Mouse (Mus musculus): ENCODE data around the gene S100a14. TPM values are rescaled to one million over a fixed set of nuclear protein-coding genes. Genes with fewer than 3 reads are reported as not detected.
A peak's percentile ranks its signal among the peaks of the same experiment; 100 is the strongest.

Gene S100a14
- polyA plus RNA-seq (2021): 0.19 TPM

DNA sequence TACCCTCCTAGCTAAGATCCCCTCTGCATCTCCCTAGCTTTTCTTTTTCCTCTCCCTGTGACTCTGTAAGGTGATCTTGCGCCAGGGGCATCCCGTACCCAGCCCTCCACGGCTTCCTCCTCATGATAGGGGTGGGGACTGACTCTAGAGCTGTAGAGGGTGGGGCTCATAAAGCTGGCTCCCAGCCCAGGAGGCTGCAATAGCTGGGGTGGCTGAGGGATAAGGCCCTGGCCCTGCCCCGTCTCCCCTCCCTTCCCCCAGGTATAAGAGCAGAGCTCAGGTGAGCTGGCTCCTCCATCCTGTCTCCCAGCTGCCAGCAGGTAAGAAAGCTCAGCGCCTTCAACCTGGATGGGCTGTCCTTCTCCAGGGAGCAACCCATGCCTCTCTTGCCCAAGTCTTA is at the start of gene S100a14:
Gene S100a14, plus strand, starts transcription at position 277 of the 400 bp plus-strand sequence.
- ATAC-seq (no peak), DNase-seq (ENCODE audit: low read depth, low spot score) (no peak)
- CTCF ChIA-PET: interaction anchor here (0.9 to 6.2 kb wide), 17 partner anchors 10 to 179 kb away, joined by 3 to 66 read pairs (median 6); partner anchors contain the start of genes Chtop, S100a16, S100a3 and S100a6
- TF ChIP-seq CTCF (IDR thresholded peaks at IDR 0.05): no peak
- no peaks in the 10 kb centered on the region for H3K27me3 ChIP-seq
- POLR2A ChIA-PET: interaction anchor here (0.8 to 1.3 kb wide), 4 partner anchors 10 to 88 kb away, joined by 3 to 4 read pairs (median 3); partner anchors contain the start of gene S100a16
- in situ Hi-C loops (cut with MboI; ENCODE audit: low pct_unique_long_range_greater_than_20kb): no loop called here

- POLR2A ChIA-PET: interaction anchor here (0.5 to 2.1 kb wide), 2 partner anchors 22 to 32 kb away, joined by 3 to 7 read pairs; partner anchors contain the start of gene Chtop
Measured at GRCm38 (mm10) chr3:90486998-90487397, 39.7 kb upstream of the S100a14 start.

DNA sequence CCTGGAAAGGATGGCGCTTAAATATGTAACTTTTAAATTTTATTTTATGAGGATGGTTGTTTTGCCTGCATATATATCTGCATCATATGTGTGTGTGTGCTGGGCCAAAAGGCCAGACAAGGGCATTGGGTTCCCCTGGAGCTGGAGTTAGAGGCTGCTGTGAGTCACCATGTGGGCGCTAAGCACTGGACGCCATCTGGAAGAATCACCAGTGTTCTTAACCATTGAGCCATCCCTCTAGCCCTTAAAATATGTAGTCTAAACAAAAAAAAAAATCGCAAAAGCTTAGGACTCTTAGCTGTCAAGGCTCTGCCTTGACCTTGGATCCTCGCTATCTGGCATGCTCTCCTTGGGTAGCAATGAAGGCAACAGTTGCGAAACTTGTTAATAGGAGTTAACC is 38.1 kb upstream of the S100a14 start:
- H3K27me3 ChIP-seq: no peaks in the 10 kb centered on the region
- POLR2A ChIA-PET: no interaction called here
- ATAC-seq (no peak), DNase-seq (ENCODE audit: low read depth, low spot score) (no peak)
- CTCF ChIA-PET: interaction anchor here (0.7 to 5.0 kb wide), 4 partner anchors 24 to 220 kb away, joined by 3 to 22 read pairs (median 5); partner anchors contain the start of genes S100a1 and S100a13
- in situ Hi-C loops (cut with MboI; ENCODE audit: low pct_unique_long_range_greater_than_20kb): no loop called here
- TF ChIP-seq CTCF (IDR thresholded peaks at IDR 0.05): no peak

More at GRCm38 (mm10) chr3:90486998-90487397, 39.7 kb upstream of the S100a14 start:
- TF ChIP-seq CTCF (IDR thresholded peaks at IDR 0.05): no peak
- DNase-seq (ENCODE audit: low read depth, low spot score) (peak; percentile 83), ATAC-seq (peak; percentile 17)
- CTCF ChIA-PET: interaction anchor here (0.6 to 1.6 kb wide), 5 partner anchors 11 to 223 kb away, joined by 3 to 4 read pairs (median 4); no protein-coding TSS in a partner anchor
- H3K27me3 ChIP-seq: no peaks in the 10 kb centered on the region
- in situ Hi-C loops (cut with MboI; ENCODE audit: low pct_unique_long_range_greater_than_20kb): no loop called here

- no peaks in the 10 kb centered on the region for H3K27me3 ChIP-seq
- peak; percentile 92 for DNase-seq (ENCODE audit: low read depth, low spot score)
- TF ChIP-seq CTCF (IDR thresholded peaks at IDR 0.05): peak; percentile 100
- POLR2A ChIA-PET: interaction anchor here (0.6 to 1.4 kb wide), 5 partner anchors 12 to 124 kb away, joined by 3 read pairs; no protein-coding TSS in a partner anchor
- ATAC-seq: peak; percentile 99
- in situ Hi-C loops (cut with MboI; ENCODE audit: low pct_unique_long_range_greater_than_20kb): loop anchor here (5.0 kb wide), 1 partner anchor 217 kb away; no protein-coding TSS in a partner anchor
- CTCF ChIA-PET: interaction anchor here (0.6 to 5.0 kb wide), 16 partner anchors 11 to 219 kb away, joined by 3 to 48 read pairs (median 5); partner anchors contain the start of genes S100a1, S100a13 and S100a7a
Measured at GRCm38 (mm10) chr3:90490696-90491256, 35.9 kb upstream of the S100a14 start, which contains the start of gene Snapin. TSS of gene Snapin (minus strand) at chr3:90491033.

DNA sequence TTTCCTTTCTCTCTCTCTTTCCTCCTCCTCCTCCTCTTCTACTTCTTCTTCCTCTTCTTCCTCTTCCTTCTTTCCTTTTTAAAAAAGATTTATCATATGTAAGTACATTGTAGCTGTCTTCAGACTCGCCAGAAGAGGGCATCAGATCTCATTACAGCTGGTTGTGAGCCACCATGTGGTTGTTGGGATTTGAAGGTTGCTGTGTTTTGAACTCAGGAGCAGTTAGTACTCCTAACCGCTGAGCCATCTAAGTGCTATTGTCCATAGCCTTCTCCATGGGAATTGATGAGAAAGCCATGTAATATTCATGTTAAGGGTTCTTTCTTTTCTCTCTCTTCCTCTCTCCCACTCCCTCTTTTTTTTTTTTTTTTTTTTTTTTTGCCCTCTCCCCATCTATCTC is 35.3 kb upstream of the S100a14 start:
- CTCF ChIA-PET: interaction anchor here (0.8 to 5.0 kb wide), 14 partner anchors 11 to 219 kb away, joined by 3 to 48 read pairs (median 6); partner anchors contain the start of genes S100a1, S100a13 and S100a7a
- H3K27me3 ChIP-seq: no peaks in the 10 kb centered on the region
- ATAC-seq (no peak), DNase-seq (ENCODE audit: low read depth, low spot score) (no peak)
- POLR2A ChIA-PET: interaction anchor here (0.6 to 1.4 kb wide), 4 partner anchors 11 to 123 kb away, joined by 3 read pairs; no protein-coding TSS in a partner anchor
- in situ Hi-C loops (cut with MboI; ENCODE audit: low pct_unique_long_range_greater_than_20kb): loop anchor here (5.0 kb wide), 1 partner anchor 216 kb away; no protein-coding TSS in a partner anchor
- no peak for TF ChIP-seq CTCF (IDR thresholded peaks at IDR 0.05)

DNA sequence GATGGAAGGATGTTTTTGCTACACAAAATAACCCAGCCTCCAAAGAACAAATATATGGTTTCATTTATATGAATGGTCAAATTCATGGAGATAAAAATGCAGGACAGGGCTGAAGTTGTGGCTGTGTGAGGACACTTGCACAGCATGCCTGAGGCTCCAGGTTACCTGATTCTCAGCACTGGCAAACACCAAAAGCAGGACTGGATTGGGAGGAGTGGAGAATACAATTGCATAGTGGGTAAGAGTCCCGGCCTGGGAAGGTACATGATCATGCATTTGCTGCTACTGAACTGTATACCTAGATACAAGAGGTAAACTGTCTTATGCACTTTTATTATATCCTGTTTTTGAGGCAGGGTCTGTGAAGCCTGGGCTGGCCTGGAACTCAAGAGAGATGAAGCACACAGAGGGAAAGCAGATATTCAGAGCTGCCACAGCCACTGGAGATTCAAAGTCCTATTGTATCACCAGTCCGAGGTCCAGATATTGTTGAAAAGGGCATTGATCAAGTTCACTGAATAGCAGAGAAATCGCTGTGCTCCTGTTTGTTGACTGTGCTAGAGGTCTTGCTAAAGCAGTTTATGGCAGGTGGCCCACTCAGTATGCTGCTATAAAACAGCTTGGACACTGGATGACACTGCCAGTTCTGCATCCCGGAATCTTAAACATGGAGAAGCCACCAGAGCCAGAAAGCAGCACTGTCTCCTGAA is 32.7 kb upstream of the S100a14 start:
- CTCF ChIA-PET: interaction anchor here (0.7 to 4.9 kb wide), 6 partner anchors 9 to 216 kb away, joined by 3 to 48 read pairs (median 5); partner anchors contain the start of gene S100a7a
- DNase-seq (ENCODE audit: low read depth, low spot score) (no peak), ATAC-seq (no peak)
- in situ Hi-C loops (cut with MboI; ENCODE audit: low pct_unique_long_range_greater_than_20kb): loop anchor here (5.0 kb wide), 1 partner anchor 213 kb away; no protein-coding TSS in a partner anchor
- TF ChIP-seq CTCF (IDR thresholded peaks at IDR 0.05): no peak
- POLR2A ChIA-PET: interaction anchor here (0.9 to 2.1 kb wide), 4 partner anchors 13 to 151 kb away, joined by 3 to 18 read pairs (median 3); partner anchors contain the start of gene Chtop
- H3K27me3 ChIP-seq: no peaks in the 10 kb centered on the region

- no peak for DNase-seq (ENCODE audit: low read depth, low spot score)
- TF ChIP-seq CTCF (IDR thresholded peaks at IDR 0.05): no peak
- ATAC-seq: no peak
- in situ Hi-C loops (cut with MboI; ENCODE audit: low pct_unique_long_range_greater_than_20kb): no loop called here
- ChIA-PET POLR2A (interaction anchor here (2.1 kb wide), 1 partner anchor 13 kb away, joined by 18 read pairs; the partner anchor contains the start of gene Chtop), CTCF (interaction anchor here (0.9 to 2.0 kb wide), 5 partner anchors 9 to 157 kb away, joined by 3 to 10 read pairs (median 3); partner anchors contain the start of gene S100a7a)
- H3K27me3 ChIP-seq: no peaks in the 10 kb centered on the region
Measured at GRCm38 (mm10) chr3:90495850-90496525, 30.7 kb upstream of the S100a14 start.

- POLR2A ChIA-PET: interaction anchor here (0.8 to 1.6 kb wide), 3 partner anchors 8 to 45 kb away, joined by 3 to 7 read pairs (median 5); partner anchors contain the start of gene Chtop
- in situ Hi-C loops (cut with MboI; ENCODE audit: low pct_unique_long_range_greater_than_20kb): no loop called here
- CTCF ChIA-PET: interaction anchor here (0.9 to 2.1 kb wide), 3 partner anchors 10 to 158 kb away, joined by 4 to 10 read pairs (median 4); no protein-coding TSS in a partner anchor
- no peak for ATAC-seq
- no peaks in the 10 kb centered on the region for H3K27me3 ChIP-seq
- TF ChIP-seq CTCF (IDR thresholded peaks at IDR 0.05): no peak
- no peak for DNase-seq (ENCODE audit: low read depth, low spot score)
Measured at GRCm38 (mm10) chr3:90497597-90497996, 29.1 kb upstream of the S100a14 start.

- no peaks in the 10 kb centered on the region for H3K27me3 ChIP-seq
- in situ Hi-C loops (cut with MboI; ENCODE audit: low pct_unique_long_range_greater_than_20kb): no loop called here
- ChIA-PET POLR2A (no interaction called here), CTCF (interaction anchor here (1.5 to 7.6 kb wide), 3 partner anchors 11 to 22 kb away, joined by 4 to 48 read pairs (median 5); partner anchors contain the start of gene Snapin)
- DNase-seq (ENCODE audit: low read depth, low spot score) (no peak), ATAC-seq (no peak)
- no peak for TF ChIP-seq CTCF (IDR thresholded peaks at IDR 0.05)
Measured at GRCm38 (mm10) chr3:90503444-90503843, 23.2 kb upstream of the S100a14 start.
